Mouse (Mus musculus) induced T-regulatory cell, adult 2 months (primary cell): Measurements from ENCODE around the gene Tnfsf15.
A peak's percentile ranks its signal among the peaks of the same experiment; 100 is the strongest.

Source experiments
- DNase-seq: peaks from one replicate; pipeline ENCODE4 v3.0.0-alpha.2; 2012; ENCODE audit warnings: low read depth

The Tnfsf15 gene

DNA sequence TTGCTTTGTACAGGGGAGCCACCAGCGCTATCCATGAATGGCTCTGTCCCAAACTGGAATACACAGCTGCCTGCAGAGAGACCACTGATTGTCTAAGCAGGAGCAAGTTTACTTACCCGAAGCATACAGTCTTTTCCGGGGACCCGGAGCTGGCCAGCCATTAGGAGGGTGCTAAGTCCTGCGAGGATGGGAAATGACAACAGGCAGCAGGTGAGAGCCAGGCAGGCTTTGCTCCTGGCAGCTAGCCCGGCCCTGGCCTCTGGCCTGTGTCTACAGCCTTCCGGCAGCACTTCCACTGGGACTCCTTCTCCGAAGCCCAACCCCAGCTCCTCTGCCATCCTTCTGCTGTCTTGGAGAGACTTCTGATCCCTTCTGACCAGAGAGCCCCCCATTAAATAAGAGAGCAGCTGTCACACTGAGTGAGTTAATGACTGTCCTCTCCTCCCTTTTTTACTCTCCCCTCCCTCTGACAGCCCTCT lies at the start of gene Tnfsf15:
Gene Tnfsf15 (minus strand): TSS at position 421 of the 479 bp plus-strand sequence.
- no peak for DNase-seq

DNA sequence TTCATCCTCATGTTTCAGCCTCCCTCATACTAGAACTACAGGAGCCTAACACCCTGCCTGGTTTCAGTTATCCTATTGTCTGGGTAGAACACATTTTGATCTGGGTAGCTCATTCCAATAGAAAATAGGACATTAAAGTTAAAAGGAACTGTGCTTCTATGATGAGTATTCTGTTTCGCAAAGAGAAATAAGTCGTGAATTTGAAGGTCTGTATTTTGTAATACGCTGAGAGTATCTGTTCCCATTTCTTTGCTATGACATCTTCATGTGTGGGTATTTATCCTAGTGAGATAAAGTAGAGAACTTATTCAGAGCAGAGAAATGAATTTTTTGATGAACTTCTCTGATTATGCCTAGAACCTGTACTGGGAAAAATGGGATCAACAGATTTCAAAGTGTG lies 47.4 kb upstream of the Tnfsf15 start:
- no peak for DNase-seq

DNA sequence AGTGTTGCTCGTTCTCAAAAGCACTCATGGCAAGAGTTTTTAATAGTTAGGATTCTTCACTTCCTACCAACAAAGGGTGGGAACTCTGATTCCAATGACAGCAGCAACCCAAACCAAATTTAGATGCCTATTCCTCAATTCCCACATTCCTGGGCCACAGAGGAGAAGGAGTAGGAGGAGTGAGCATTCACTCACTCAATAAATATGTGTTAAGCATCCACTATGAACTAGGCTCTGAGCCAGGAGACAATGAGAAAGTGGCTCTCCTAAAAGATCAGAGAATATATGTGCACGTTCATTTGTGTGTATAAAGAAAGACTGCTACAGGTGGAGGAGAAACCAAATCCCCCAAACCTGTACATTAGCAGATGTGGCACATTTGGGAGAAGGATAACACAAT lies 40.6 kb upstream of the Tnfsf15 start:
- no peak for DNase-seq

DNA sequence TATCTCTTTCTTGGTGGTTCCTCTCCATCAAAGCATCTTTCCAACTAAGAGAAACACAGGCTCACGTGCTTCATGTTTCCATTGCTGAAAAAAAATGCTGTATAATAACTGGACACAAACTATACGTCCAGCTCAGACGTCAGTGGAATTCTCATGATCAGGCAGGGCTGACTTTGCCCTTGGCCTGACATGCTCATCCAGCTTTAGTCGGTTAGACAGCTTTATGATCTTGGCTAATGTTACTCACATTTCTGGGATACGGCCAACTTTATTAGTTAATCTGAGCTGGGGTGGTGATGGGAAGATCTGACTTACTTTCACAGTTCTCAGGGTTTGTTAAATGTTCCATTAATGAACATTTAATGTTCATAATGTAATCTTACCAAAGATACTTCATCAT lies 38.9 kb upstream of the Tnfsf15 start:
- DNase-seq, result no peak

DNA sequence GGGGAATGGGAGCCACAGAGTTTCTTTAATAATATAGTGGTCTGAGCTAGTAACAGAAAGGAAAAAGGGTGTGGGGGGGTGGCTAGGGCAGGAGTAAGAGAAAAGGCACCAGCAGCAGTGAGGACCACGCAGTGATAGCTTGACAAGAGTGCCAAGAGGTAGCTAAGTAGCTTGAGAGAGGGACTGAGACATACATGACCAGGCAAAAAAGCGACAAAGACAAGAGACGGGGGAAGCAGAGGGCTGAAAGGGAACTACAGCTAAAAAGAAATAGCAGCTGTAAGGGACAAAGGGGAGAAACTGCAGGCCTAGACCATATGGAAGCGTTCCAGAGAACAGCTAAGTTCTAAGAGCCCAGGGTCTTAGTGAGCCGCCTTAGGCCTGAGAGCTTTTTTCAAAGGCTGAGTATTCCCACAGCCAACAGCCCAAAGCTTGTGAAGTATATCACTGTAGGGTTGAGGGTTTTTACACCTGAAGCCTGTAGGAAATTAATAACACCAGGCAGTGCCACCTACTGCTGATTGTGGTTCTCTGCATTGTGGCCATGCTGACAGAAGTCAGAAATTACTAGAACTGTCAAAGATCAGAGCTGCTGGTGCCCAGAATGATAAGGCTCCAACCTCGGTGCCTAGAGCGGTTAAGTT lies 38.2 kb upstream of the Tnfsf15 start:
- DNase-seq, result peak; percentile 6

DNA sequence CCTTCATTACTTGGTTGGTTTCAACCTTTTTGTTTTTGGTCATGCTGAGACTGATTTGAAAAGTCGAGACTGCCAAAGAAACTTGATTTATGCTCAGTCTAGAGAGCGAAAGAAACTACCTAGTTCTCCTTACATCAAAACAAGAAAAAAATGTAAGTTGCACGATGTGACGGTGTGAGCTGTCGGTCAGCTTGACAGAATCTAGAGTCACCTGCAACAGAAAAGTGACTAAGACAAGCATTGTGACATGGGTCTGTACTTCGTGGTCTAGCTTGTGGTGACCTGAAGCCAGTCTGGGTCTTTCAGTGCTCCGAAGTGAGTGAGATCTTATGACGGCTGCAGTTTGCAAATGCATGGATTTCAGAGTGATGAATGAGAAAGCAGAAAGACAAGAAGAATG lies 32.3 kb upstream of the Tnfsf15 start:
- no peak for DNase-seq

DNA sequence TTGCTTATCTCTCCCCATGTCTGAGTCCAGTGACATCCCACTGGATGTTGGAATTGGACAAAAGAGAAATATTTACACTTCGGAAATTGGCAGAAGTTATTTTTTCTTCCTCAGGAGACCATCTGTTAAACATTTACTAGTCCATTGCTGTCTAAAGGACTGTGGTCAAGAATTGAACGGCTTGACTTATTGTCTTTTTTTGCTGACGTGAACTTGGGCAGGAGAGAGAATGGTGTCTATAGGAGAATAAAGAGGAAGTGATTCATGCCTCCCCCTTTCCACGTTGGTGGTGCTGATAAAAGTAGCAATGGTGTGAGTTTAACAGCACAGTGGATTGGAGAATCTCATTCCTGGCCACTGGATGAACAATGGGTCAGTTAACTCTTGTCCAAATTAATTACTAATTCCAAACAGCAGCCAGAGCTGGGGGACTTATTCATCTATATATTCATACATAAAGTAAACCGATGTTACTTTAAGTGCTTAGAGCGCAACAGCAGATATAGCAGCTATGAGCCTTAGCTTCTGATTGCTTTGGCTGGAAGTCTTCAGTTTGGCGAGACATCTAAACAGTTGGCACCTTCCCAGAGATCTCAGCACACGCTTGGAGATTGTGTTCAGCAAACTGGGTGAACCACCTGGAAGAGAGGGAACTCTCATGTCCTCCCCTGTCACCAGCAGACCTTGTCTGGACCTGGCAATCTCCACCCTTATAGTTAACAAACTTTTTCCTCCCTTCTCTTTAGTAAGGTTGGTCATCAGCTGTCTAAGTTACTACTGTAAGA lies 28.6 kb upstream of the Tnfsf15 start:
- DNase-seq, result no peak

DNA sequence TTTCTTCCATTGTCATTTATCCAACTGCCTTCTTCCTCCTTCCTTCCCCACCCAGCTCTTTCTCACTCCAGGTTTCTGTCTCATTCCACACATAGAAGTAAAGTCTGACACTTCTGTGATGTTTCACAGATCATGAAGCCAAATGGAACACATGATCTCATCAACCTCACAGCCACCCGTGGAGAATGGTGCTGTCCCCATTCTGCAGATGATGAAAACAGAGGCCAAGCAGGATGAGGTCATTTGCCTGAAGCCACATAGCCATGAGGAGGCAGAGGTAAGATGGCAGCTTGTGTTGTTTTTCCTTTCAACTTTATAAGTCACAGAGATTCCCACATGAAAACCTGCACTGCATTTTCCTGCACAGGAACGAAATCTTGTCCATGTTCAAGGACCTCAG lies 27.6 kb upstream of the Tnfsf15 start:
- no peak for DNase-seq

DNA sequence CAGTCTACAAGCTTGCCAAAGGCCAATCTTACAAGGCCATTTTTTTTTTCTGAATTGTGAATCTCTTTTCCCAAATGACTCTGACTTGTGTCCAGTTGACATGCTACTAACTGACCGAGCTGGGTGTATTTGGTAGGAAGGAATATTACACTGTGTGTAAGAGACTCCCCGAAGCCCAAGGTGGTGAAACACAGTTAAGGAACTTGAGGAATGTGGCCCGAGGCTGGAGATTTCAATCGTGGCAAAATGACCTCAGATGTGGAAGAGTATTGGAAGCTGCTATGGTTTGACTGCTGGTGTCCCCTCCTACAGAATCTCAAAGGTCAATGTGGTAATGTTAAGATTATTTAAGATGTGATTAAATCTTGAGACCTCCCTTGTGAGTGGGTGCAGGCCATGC lies 26.4 kb upstream of the Tnfsf15 start:
- no peak for DNase-seq

DNA sequence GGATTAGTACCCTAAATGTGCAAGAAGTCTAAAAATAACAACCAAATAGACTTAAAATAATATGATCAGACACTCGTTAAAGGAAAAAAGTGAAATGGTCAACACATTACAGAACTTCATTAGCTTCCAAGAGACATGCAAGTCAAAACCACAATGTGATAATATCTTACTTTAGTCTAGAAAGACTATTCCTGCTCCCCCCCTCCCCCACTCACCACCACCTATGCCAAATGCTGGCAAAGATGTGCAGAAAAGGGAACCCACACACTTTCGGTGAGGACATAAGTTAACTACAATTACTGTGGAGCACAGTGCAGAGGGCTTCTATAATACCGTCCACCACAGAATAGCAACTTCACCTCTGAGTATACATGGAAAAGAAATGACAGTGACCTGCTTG lies 24.2 kb upstream of the Tnfsf15 start:
- DNase-seq, result no peak

DNA sequence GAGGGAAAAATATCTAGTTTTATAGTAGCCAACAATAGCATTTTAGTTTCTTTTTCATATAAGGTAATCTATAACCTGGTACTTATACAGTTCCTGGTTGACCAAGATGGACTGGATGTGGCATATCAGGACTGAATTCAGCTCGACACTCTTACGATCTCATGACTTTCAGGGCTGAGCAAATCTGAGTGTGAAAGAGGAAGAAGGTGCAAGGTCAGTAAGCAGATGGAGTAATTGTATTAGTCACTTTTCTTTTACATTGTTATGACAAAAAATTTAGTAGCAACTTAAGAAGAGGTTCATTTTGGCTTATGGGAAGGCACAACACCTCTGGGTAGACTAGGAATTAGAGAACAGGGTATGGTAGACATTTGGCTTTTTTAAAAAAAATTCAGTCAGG lies 20.1 kb upstream of the Tnfsf15 start:
- DNase-seq, result no peak

DNA sequence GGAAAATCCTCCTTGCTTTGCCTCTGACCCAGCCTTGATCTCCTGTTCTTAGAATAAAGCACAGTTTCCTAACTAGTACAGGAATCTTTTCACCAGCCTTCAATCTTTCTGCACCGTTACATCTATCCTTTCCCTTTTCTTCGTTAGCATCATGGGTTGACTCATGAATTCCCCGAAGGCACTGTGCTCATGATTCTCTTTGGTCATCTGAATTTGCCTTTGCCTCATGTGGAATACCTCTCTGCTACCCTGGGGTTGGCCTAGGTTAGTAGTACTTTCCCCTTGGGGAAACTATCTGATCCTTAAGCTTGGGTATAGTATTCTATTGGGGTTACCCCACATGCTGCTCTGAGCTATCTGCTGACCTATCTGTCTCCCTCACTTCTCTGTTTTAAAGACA lies 15.0 kb upstream of the Tnfsf15 start:
- DNase-seq, result no peak

DNA sequence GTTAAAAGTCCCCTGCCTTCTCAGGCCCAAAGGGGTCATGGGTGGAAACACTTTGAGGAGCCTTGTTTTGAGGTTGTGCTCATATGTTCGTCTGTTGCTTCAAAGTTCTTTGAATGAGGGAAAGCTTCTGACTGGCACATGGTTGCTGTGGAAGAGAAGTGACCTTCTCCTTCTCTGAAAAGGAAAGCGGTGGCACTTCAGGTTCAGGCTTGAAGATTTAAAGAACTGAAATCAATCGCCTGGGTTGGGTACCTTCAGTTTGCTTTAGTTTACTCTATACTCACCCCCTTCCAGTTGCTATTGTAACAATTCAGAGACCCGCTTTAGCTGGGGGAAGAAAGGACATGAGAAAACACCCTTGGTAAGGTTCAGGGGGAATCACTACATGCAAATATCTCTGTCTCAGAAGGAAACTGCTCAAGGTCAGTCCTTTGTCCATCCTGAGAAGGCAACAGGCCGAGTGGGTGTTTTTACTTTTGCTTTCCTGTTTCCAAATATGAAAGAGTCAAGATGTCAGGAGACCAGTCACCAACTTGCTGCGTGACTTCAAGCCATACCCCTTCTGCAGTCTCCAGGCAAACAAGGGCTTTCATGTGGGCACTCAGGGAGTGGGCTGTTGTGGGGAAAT lies 12.7 kb upstream of the Tnfsf15 start:
- DNase-seq, result no peak

DNA sequence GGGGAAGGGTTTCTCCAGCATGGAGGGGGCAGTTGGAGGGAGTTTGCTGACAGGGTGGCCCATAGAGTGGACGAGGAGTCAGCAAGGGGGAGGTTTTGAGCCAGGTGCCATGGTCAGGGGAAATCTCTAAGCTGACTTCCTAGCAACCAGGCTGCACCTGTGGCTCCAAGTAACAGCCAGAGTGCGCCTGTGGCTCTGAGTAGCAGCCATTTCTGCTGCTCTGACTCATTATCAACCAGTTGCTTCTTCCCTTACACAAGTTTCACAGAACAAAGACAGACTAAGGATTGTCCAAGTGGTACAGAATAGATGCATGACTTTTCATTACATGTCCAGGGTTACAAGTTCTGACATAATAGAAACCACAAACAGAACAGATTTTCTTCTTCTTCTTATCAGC lies 11.2 kb upstream of the Tnfsf15 start:
- DNase-seq, result no peak

DNA sequence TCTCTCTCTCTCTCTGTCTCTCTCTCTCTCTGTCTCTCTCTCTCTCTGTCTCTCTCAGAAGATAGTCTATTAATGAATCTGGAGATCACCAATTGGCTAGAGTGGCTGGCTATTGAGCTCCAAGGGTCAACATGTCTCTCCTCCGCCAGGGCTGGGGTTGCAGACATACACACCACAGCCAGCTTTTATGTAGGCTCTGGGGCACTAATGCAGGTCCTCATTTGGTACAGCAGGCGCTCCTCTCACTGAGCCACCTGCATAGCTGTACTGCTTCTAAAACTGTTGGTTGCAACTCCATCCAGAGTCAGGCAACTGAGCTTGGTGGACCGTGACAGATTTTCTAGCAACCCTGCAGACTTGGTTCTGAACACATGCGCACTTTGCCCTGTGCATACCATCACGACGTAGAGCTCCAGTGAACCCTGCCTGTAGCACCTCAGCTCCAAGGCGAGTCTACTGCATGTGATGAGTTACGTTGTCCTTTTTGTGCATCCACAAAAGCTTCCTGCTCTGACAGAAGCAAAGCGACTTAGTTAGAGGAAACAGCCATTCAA lies 9.6 kb upstream of the Tnfsf15 start:
- DNase-seq, result no peak

DNA sequence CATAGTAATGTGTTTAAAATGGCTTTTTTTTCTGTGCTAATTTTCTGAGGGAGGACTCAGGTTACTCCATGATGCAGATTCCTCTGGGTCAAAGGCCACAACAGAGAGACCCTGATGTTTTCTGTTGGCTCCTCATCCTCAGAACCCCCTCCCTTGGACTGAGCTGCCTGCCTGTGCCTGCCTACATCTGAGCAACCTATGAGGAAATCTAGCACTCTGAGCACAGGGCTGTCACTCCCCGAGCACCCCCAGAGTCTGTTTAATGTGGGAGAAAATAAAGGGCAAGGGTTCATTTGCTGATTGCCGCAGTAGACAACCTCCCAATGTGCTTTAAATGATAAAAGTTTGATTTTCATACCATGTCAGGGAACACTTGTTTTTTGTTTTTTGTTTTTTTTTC lies 8.9 kb upstream of the Tnfsf15 start:
- DNase-seq, result no peak

DNA sequence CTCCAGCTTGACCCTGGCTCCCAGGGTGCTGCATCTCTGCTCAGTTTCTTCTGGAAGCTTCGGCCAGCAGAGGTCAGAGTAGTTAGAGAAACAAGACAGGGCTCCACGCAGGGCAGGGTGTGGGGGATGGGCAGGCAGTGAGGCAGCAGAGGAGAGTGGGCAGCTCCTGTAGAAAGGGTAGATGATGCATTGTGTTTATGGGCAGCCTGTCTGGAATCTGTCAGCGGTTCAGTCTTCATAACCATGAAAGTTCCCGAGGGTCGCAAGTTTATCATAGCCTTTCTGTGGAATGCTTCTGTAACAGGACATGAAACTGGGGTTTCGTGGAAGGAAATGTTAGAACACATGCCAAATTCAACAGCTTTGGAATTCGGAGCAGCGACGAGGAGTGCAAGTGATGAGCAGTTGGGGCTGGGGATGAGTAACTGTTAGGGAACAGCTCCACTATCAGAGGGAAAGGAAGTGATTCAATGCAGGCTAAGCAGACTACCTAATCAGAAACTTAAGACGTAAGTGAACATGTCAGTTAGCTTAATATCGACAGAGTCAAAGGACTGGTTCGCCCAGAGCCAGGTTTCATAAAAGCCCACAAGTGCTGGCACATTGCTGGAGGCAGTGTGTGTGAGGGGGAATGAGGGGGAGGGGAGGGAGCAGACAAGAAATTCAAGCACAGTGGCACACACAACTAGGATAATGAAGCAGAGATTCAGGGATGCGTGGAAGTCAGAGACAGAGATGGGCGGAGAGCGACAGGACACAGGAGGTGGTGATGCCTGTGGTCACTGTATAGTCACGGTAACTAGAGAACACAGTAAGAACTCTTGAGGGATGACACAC lies 8.0 kb upstream of the Tnfsf15 start:
- peak; percentile 8 for DNase-seq

DNA sequence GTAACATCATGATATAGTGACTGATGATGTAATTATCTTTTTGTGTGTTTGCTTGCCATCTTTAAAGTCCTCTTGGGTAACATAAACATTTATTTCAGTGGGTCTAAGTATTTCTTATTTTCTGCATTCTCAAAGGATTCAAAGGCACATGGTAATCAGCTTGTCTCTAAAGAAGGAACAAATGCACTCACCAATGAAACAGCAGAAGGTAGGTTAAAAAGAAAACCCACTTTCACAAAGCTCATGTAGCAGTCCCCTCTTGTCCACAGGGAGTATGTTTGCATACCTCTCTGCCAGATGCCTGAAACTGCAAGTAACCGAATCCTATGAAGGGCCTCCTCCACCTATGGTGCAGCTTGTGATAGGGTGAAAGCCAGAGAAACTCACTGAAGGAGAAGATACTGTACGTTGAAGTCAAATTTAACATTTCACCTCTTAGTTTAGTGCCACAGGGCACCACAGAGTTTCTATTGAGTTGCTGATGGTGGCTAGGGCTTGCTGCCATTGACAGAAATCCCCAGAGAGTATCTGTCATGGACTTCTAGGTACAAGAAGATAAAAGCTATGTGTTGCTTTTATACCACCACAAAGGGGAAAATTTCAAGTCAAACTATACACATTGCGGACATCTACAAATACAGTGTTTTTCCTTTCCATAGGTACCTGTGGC lies 3.3 kb upstream of the Tnfsf15 start:
- DNase-seq, result no peak

DNA sequence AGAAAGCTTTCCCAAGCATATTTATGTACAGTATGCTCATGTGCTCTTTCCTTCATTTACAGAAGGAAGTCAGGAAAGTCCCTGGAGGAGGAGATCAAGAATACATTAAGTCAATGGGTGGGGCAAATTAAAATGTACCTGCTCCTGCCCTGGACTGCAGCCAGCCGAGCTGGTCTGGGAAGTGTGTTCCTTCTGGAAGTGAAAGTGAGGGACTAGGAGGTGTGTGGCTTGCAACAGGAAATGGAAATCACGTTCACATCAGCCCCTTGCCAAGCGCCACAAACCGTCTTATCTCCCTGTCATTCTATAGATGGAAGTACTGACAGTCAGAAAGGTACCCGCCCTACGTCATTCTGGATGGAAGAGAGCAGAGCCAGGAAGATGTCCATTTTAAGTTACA lies 358 bp upstream of the Tnfsf15 start:
- DNase-seq, result peak; percentile 7

DNA sequence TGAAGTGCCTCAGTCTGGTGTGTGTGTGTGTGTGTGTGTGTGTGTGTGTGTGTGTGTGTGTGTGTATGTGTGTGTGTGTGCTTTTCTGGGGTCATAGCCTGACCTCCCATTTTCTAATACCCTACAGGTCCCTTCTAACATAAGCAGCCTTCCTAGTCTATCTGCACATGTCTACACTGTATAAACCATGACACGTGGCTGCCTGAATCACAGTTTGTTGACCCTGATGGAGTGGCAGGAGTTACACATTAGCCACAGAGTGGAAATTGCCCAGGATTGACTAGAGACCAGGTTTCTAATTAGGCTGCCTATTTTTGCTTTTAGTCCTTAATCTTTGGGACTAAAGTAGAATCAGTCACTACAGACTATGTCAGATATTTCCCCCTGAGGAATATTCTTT lies 1.3 kb downstream of the Tnfsf15 start:
- DNase-seq, result no peak

DNA sequence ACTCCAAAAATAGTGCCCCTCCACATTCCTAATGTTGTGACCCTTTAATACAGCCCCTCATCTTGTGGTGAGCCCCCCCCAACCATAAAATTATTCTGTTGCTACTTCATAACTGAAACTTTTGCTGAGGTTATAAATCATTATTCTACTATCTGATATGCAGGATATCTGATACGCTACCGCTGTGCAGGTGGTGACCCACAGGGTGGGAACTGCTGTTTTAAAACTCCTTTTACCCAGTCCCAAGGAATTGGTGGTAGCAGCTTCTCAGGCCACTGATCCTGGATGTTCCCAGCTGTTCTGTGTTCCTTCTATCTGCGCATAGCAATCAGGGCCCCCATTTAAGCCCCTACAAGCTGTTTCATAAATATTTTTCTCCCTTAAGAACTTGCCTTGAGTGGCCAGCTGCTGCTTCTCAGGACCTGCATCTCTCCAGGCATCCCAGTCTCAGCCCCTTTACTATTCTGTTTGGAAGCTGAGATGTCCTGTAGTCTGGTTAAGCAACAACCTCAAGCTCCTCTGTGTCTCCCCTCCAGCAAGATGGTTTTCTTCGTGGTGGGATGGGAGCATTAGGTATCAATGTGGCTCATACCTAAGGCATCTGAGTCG lies 2.0 kb downstream of the Tnfsf15 start:
- DNase-seq, result no peak
